Mouse (Mus musculus) neural tube, embryonic 15.5 days (tissue): ENCODE results near the gene Neurod1. TPM values are rescaled to one million over a fixed set of nuclear protein-coding genes. Genes with fewer than 3 reads are reported as not detected.

ENCODE experiments used
- ATAC-seq: fragments of 200-750 bp; cut with Nextera tagmentation; 2 replicates; pipeline ENCODE4 v1.8.0; 2017; ENCODE audit warnings: mild to moderate bottlenecking, moderate TSS enrichment, moderate library complexity; ENCODE audit not compliant: low FRiP score
- H3K27ac ChIP-seq: fragments of 300-500 bp; sonication (generic); replicated peaks from 2 replicates; pipeline ENCODE4 v1.5.1; 2015; ENCODE audit warnings: mild to moderate bottlenecking, inconsistent platforms
- H3K27me3 ChIP-seq: fragments of 300-500 bp; sonication (generic); replicated peaks from 2 replicates; pipeline ENCODE4 v1.6.1; 2015; ENCODE audit warnings: inconsistent platforms
- H3K36me3 ChIP-seq: fragments of 300-500 bp; sonication (generic); 2 replicates; pipeline ENCODE4 v1.6.1; 2015; ENCODE audit warnings: inconsistent platforms
- H3K4me1 ChIP-seq: fragments of 300-500 bp; sonication (generic); 2 replicates; pipeline ENCODE4 v1.6.1; 2015; ENCODE audit warnings: inconsistent platforms
- H3K4me2 ChIP-seq: fragments of 300-500 bp; sonication (generic); 2 replicates; pipeline ENCODE4 v1.6.1; 2015; ENCODE audit warnings: inconsistent platforms, mild to moderate bottlenecking, moderate library complexity
- H3K4me3 ChIP-seq: fragments of 300-500 bp; sonication (generic); replicated peaks from 2 replicates; pipeline ENCODE4 v1.5.1; 2015; ENCODE audit warnings: mild to moderate bottlenecking, inconsistent platforms
- H3K9ac ChIP-seq: fragments of 300-500 bp; sonication (generic); replicated peaks from 2 replicates; pipeline ENCODE4 v1.6.1; 2015; ENCODE audit warnings: mild to moderate bottlenecking, inconsistent platforms
- H3K9me3 ChIP-seq: fragments of 300-500 bp; sonication (generic); replicated peaks from 2 replicates; pipeline ENCODE4 v1.6.1; 2016; ENCODE audit warnings: inconsistent platforms
- WGBS: fragments of 180-500 bp; shearing (Covaris S2); methylation state at CpG from one replicate; pipeline ENCODE4 v1.1.7; 2015; ENCODE audit warnings: mixed read lengths; 5-methylcytosine and 5-hydroxymethylcytosine counted together
- polyA plus RNA-seq: library from polyadenylated mRNA; unstranded; fragments of >200 nt; fragmentation: Nextera tagmentation; extraction: Ambion mirVana; gene quantifications from 2 replicates; pipeline ENCODE4 v1.2.1, GENCODE M21; 2015

The Neurod1 gene
- polyA plus RNA-seq, 1 experiment from 2014 or later: 16.9 TPM

- no peak overlapping the region for H3K4me2 ChIP-seq
- no peaks in the 10 kb centered on the region for H3K36me3 ChIP-seq
- no peak overlapping the region for H3K4me3 ChIP-seq
- peaks cover 11% of the 10 kb centered on the region for H3K4me1 ChIP-seq
- no peak overlapping the region for H3K27ac ChIP-seq
- peaks cover 18% of the 10 kb centered on the region for H3K27me3 ChIP-seq
- ATAC-seq: no peak
- H3K9me3 ChIP-seq: no peaks in the 10 kb centered on the region
- H3K9ac ChIP-seq: no peak overlapping the region
Measured at GRCm38 (mm10) chr2:79430061-79430460, 26.5 kb downstream of the Neurod1 start.

DNA sequence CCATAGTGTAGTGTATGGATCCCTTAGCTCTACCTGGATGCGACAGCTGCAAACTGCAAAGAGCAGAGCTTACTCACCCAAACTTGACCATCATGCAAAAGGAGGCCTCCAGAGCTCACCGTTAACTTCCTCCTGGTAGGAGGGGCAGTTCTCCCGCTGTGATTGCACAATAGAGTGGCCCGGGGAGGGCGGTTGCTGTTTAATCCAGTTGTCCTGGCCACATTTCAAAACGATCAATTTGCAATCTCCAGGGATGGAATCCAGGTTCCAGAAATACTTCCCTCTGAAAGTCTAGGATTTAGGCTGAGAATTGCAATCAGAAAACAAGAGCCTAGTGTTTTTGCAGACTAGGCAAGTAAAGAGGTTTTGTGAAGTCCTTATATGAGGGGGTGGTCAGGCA is 26.9 kb downstream of the Neurod1 start:
- H3K4me2 ChIP-seq: no peak overlapping the region
- whole genome bisulfite sequencing: 8% methylated on average over 6 of the region's 6 CpGs
- H3K27me3 ChIP-seq: peaks cover 18% of the 10 kb centered on the region

GRCm38 (mm10) chr2:79429108-79429507 is 27.4 kb downstream of the Neurod1 start:
- Histone ChIP-seq H3K4me3 (peak overlapping the region; percentile 33), H3K4me2 (peak overlapping the region; percentile 69), H3K36me3 (no peaks in the 10 kb centered on the region), H3K9ac (no peak overlapping the region; the same call in 1 of the 2 replicates), H3K27me3 (peaks cover 18% of the 10 kb centered on the region), H3K27ac (no peak overlapping the region), H3K9me3 (no peaks in the 10 kb centered on the region), H3K4me1 (peaks cover 11% of the 10 kb centered on the region)
- no peak for ATAC-seq
- WGBS: 15% methylated on average over 7 of the region's 7 CpGs

More for the DNA sequence above, 26.9 kb downstream of the Neurod1 start:
- Histone ChIP-seq H3K4me3 (no peak overlapping the region), H3K27ac (no peak overlapping the region), H3K9ac (no peak overlapping the region), H3K36me3 (no peaks in the 10 kb centered on the region), H3K4me1 (peaks cover 11% of the 10 kb centered on the region), H3K9me3 (no peaks in the 10 kb centered on the region)
- ATAC-seq: no peak

- no peak for ATAC-seq
- peak overlapping the region; percentile 69 for H3K4me2 ChIP-seq
- no peaks in the 10 kb centered on the region for H3K9me3 ChIP-seq
- peak overlapping the region; percentile 33 for H3K4me3 ChIP-seq
- no peaks in the 10 kb centered on the region for H3K36me3 ChIP-seq
- WGBS: under 1% methylated on average over 35 of the region's 35 CpGs
- peaks cover 11% of the 10 kb centered on the region for H3K4me1 ChIP-seq
- no peak overlapping the region for H3K27ac ChIP-seq
- H3K27me3 ChIP-seq: peaks cover 18% of the 10 kb centered on the region
- no peak overlapping the region; the same call in 1 of the 2 replicates for H3K9ac ChIP-seq
Measured at GRCm38 (mm10) chr2:79428569-79429104, 27.9 kb downstream of the Neurod1 start.

DNA sequence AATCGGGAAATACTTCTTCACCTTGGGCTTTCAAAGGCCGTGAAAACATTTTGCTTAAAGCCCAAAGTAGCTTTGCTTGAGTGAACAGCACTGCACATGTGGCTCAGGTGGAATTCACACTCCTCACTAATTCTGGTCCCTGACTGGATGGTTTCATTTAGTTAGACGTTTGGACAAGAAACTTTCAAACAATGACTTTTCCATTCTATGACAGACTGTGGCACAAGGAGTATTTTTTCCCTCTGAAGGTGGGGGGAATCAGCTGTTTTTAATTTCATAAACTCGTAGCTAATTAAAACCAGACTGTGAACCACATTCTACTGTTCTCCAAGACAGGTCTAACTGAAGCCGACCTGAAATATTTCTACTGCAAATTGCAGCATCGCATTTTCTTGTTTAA is 28.5 kb downstream of the Neurod1 start:
- Histone ChIP-seq H3K9ac (no peak overlapping the region), H3K9me3 (no peaks in the 10 kb centered on the region), H3K27ac (no peak overlapping the region), H3K4me2 (no peak overlapping the region), H3K4me1 (peaks cover 11% of the 10 kb centered on the region), H3K36me3 (no peaks in the 10 kb centered on the region), H3K4me3 (no peak overlapping the region), H3K27me3 (peaks cover 18% of the 10 kb centered on the region)
- 26% methylated on average over 6 of the region's 6 CpGs for WGBS
- no peak for ATAC-seq

DNA sequence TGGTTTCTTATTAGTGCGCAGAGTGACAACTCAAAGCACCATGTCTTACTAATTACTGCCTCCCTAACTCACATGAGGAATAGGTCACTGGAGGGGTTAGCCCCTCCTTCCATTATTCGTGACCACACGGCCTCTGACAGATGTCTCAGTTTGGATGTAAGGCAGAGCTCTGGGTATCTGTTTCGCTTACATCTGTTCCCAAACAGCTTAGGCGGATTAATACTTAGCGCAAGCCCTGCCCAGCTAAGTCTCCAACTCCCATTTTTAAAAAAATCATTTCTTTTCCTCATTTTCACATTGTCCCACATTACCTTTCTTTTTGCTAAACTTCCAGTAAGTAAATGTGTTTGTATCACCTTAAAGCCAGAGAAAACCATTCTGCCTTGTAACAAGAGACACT is 34.9 kb downstream of the Neurod1 start:
- 53% methylated on average over 6 of the region's 6 CpGs for WGBS
- Histone ChIP-seq H3K9ac (no peak overlapping the region), H3K4me3 (no peak overlapping the region), H3K4me1 (no peaks in the 10 kb centered on the region), H3K27ac (no peak overlapping the region), H3K36me3 (no peaks in the 10 kb centered on the region), H3K27me3 (no peaks in the 10 kb centered on the region), H3K9me3 (no peaks in the 10 kb centered on the region), H3K4me2 (no peak overlapping the region)
- ATAC-seq: no peak

- Histone ChIP-seq H3K27me3 (no peaks in the 10 kb centered on the region), H3K4me1 (no peaks in the 10 kb centered on the region), H3K9me3 (no peaks in the 10 kb centered on the region), H3K4me2 (no peak overlapping the region), H3K9ac (no peak overlapping the region), H3K36me3 (no peaks in the 10 kb centered on the region), H3K27ac (no peak overlapping the region), H3K4me3 (no peak overlapping the region)
- ATAC-seq: no peak
- WGBS: 79% methylated on average over 7 of the region's 7 CpGs
Measured at GRCm38 (mm10) chr2:79414505-79414904, 42.0 kb downstream of the Neurod1 start.

DNA sequence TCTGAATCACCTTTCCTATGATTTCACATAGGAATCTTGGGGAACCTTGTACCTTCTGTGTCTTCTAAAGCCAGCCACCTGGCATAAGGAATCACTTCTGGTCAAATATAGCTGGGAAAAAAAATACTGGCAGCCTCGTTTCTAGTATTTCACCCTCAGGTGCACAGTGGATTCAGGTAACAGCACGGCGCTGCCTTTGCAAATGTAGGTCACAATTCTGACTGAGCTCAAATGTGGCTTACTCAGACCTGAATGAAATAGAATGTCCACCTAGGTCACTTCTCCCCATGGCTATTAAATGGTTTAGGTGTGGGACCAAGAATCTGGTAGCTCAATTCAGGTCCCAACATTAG is 45.7 kb downstream of the Neurod1 start:
- H3K27ac ChIP-seq: no peak overlapping the region
- H3K4me2 ChIP-seq: no peak overlapping the region
- no peak overlapping the region for H3K9ac ChIP-seq
- no peak for ATAC-seq
- H3K4me1 ChIP-seq: no peaks in the 10 kb centered on the region
- 85% methylated on average over 3 of the region's 3 CpGs for WGBS
- H3K36me3 ChIP-seq: no peaks in the 10 kb centered on the region
- H3K4me3 ChIP-seq: no peak overlapping the region
- no peaks in the 10 kb centered on the region for H3K27me3 ChIP-seq
- H3K9me3 ChIP-seq: no peaks in the 10 kb centered on the region

- Histone ChIP-seq H3K4me3 (no peak overlapping the region), H3K4me2 (no peak overlapping the region), H3K27me3 (no peaks in the 10 kb centered on the region), H3K27ac (no peak overlapping the region), H3K4me1 (no peaks in the 10 kb centered on the region), H3K9ac (no peak overlapping the region), H3K9me3 (no peaks in the 10 kb centered on the region), H3K36me3 (no peaks in the 10 kb centered on the region)
- 74% methylated on average over 15 of the region's 15 CpGs for WGBS
- no peak for ATAC-seq
Measured at GRCm38 (mm10) chr2:79410247-79410902, 46.2 kb downstream of the Neurod1 start.

DNA sequence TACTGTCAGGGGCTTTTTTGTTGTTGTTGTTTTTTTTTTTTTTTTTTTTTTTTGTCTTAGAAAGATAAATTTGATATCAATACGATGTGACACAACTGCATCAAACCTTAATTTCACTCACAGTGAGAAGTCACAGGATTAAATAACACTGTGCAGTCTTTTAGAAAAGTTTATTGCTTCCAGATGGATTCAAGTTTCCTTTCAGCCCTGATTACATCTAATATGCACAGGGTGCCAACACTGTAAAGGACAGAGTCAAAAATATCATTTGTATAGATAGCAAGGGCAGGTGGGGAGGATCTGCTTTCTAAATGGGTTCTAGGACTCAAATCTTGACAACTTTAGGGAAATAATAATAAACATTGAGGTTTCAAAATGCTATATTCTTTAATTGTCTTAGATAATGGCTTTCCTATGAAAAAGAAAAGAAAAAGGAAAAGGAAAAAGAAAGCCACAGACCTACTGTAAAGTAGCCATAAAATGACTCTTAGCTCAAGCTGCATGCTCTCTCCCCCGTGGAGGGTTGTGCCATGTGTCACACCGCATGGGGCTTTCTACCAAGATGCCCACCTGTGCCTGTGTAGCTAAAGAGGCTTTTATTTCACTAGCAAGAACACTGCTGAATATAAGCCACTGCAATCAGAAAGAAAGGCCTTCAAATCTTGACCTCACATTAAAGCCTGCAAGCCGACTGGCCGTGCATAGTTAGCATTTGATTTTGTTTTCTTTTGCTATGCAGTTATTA is 50.7 kb downstream of the Neurod1 start:
- Histone ChIP-seq H3K4me3 (no peak overlapping the region), H3K9ac (no peak overlapping the region), H3K9me3 (no peaks in the 10 kb centered on the region), H3K4me1 (no peaks in the 10 kb centered on the region), H3K27ac (no peak overlapping the region), H3K4me2 (no peak overlapping the region), H3K36me3 (no peaks in the 10 kb centered on the region), H3K27me3 (no peaks in the 10 kb centered on the region)
- 68% methylated on average over 5 of the region's 5 CpGs for WGBS
- no peak for ATAC-seq
